Mouse (Mus musculus) forebrain, embryonic 15.5 days (tissue): ENCODE measurements around the gene Rab10. TPM values are rescaled to one million over a fixed set of nuclear protein-coding genes. Genes with fewer than 3 reads are reported as not detected.

Experiments
- ATAC-seq: fragments of 200-750 bp; cut with Nextera tagmentation; replicated peaks from 2 replicates; pipeline ENCODE4 v1.8.0; 2017; ENCODE audit warnings: mild to moderate bottlenecking, moderate TSS enrichment, moderate library complexity
- H3K27ac ChIP-seq: fragments of 300-500 bp; sonication (generic); replicated peaks from 2 replicates; pipeline ENCODE4 v1.5.1; 2015; ENCODE audit warnings: mild to moderate bottlenecking, inconsistent platforms
- H3K27me3 ChIP-seq: fragments of 300-500 bp; sonication (generic); 2 replicates; pipeline ENCODE4 v1.6.1; 2015; ENCODE audit warnings: inconsistent platforms
- H3K36me3 ChIP-seq: fragments of 300-500 bp; sonication (generic); 2 replicates; pipeline ENCODE4 v1.6.1; 2015; ENCODE audit warnings: mild to moderate bottlenecking, inconsistent platforms
- H3K4me1 ChIP-seq: fragments of 300-500 bp; sonication (generic); 2 replicates; pipeline ENCODE4 v1.6.1; 2015; ENCODE audit warnings: inconsistent platforms
- H3K4me2 ChIP-seq: fragments of 300-500 bp; sonication (generic); replicated peaks from 2 replicates; pipeline ENCODE4 v1.6.1; 2015; ENCODE audit warnings: mild to moderate bottlenecking, inconsistent platforms
- H3K4me3 ChIP-seq: fragments of 300-500 bp; sonication (generic); 2 replicates; pipeline ENCODE4 v1.5.1; 2015; ENCODE audit warnings: mild to moderate bottlenecking, inconsistent platforms
- H3K9ac ChIP-seq: fragments of 300-500 bp; sonication (generic); replicated peaks from 2 replicates; pipeline ENCODE4 v1.6.1; 2015; ENCODE audit warnings: mild to moderate bottlenecking, inconsistent platforms
- H3K9me3 ChIP-seq: fragments of 300-500 bp; sonication (generic); 2 replicates; pipeline ENCODE4 v1.6.1; 2016; ENCODE audit warnings: inconsistent platforms
- WGBS: fragments of 180-500 bp; shearing (Covaris S2); methylation state at CpG from one replicate; pipeline ENCODE4 v1.1.7; 2015; ENCODE audit warnings: mixed read lengths; 5-methylcytosine and 5-hydroxymethylcytosine counted together
- polyA plus RNA-seq: library from polyadenylated mRNA; unstranded; fragments of >200 nt; fragmentation: Nextera tagmentation; extraction: Ambion mirVana; gene quantifications from 2 replicates; pipeline ENCODE4 v1.2.1, GENCODE M21; 2015

Rab10 gene
- polyA plus RNA-seq: 142 and 149 TPM in 2 replicates

DNA sequence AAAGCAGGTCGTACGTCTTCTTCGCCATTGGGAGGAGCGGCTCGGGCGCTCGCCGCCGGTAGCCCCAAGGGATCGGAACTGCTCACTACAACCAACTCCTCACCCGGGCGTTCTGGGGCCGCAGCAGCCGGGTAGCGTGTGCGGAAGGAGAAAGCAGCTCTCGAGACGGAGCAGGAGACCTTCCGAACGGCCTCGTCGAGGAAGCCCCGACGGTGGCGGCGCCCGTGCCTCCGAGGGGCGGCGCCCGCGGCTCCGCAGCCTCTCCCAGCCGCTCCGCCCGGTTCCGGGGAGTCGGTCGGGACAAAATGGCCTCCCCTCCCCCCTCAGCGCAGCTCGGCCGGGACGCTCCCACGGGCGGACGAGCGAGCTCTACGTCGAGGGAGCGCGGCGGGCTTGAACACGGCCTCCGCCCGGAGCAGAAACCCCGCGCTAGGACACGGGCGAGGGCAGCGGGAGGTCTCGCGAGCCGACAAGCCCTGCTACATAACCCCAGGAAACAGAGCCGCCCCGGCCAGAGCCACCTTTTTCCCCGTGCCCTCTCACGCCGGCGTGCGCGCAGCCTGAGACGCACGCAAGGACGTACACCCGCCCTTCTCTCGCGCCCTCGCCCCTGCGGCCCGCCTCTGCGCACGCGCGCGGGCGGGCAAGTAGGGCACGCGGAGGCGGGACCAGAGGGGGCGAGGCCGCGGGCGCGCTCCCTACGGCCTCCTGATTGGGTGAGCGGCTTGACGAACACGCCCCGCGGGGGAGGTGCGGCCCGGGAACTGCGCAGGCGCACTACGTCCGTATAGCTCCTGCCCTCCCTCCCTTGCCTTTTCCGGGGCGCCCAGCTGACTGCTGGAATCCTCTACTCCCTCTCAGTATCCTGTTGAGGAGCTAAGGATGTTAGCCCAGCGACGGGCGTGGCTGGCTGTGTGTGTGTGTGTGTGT is at the start of gene Rab10:
TSS of gene Rab10 (minus strand) at position 579 of the 930 bp plus-strand sequence.
- Histone ChIP-seq H3K27ac (peak within 1 kb of the TSS; percentile 98), H3K27me3 (no peaks in the 10 kb centered on the region), H3K4me1 (peaks cover 32% of the 10 kb centered on the region), H3K9ac (peak within 1 kb of the TSS; percentile 78), H3K4me3 (peak within 1 kb of the TSS; percentile 73), H3K36me3 (no peaks in the 10 kb centered on the region), H3K9me3 (no peaks in the 10 kb centered on the region), H3K4me2 (peak within 1 kb of the TSS; percentile 75)
- ATAC-seq: peak; percentile 96
- under 1% methylated on average over 75 of the region's 111 CpGs for WGBS

DNA sequence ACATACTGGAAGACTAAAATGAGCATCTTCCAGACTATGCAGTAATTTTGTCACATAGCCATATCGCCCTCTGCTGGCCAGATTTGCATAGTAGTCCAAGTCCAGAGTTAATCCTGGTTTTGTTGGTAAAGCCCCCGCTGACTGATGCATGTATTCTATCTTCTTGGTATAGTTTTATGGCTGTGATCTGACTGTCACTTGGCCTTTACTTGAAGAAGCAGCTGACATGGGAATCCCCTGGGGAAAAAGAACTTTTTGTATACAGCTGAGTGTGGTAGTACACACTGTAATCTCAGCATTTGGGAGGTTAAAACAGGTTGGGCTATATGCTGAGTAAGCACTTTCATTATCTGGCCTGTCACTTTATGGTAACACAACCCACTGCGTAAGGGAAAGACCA is 49.5 kb upstream of the Rab10 start:
- Histone ChIP-seq H3K27ac (no peak overlapping the region), H3K4me2 (no peak overlapping the region), H3K27me3 (no peaks in the 10 kb centered on the region), H3K9me3 (no peaks in the 10 kb centered on the region), H3K9ac (no peak overlapping the region), H3K4me3 (no peak overlapping the region), H3K4me1 (no peaks in the 10 kb centered on the region), H3K36me3 (no peaks in the 10 kb centered on the region)
- 20% methylated on average over 3 of the region's 3 CpGs for WGBS
- ATAC-seq: 0 out of 2 replicates have a peak, but pooled peaks have one; percentile 27

DNA sequence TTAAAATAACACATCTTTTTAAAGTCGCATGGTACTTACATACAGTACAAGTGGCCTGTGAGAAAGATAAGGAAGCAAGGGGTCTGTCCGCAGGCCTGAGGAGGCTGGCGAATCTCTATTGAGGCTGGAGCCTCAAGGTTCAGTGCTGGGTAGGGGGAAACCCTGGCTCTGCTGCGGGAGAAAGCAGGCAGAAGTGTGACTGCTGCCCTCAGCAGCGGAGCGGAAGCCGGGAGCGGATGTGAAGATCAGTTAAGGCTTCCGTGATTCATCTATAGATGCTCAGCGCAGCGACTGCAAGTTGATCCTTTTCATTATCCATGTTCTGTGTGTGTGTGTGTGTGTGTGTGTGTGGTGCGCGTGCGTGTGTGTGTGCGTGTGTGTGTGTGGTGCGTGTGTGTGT is 47.1 kb upstream of the Rab10 start:
- no peaks in the 10 kb centered on the region for H3K9me3 ChIP-seq
- no peaks in the 10 kb centered on the region for H3K36me3 ChIP-seq
- H3K9ac ChIP-seq: no peak overlapping the region
- no peaks in the 10 kb centered on the region for H3K4me1 ChIP-seq
- H3K4me3 ChIP-seq: peak overlapping the region; percentile 4; the same call in 1 of the 2 replicates
- H3K4me2 ChIP-seq: no peak overlapping the region
- WGBS: 80% methylated on average over 16 of the region's 16 CpGs
- H3K27me3 ChIP-seq: no peaks in the 10 kb centered on the region
- no peak overlapping the region for H3K27ac ChIP-seq
- no peak for ATAC-seq

DNA sequence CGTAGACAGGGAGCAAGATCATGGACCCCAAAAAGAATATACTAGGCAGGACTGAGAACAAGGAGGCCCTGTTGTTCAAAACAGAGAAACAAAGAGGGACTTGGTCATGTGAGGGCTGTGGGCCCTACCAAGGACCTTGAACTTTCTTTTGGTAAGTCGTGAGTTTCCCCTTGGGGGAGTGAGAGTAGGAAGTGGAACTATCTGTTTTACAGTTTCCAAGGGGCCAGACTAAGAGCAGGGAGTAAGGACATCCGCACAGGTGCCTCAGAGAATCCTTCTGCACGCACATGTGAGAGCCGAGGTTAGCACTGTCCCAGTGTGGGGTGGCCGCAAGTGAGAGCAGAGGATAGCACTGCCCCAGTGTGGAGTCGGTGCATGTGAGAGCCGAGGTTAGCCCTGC is 45.3 kb upstream of the Rab10 start:
- ATAC-seq: no peak
- Histone ChIP-seq H3K4me2 (no peak overlapping the region), H3K9ac (no peak overlapping the region), H3K9me3 (no peaks in the 10 kb centered on the region), H3K27ac (no peak overlapping the region), H3K4me1 (no peaks in the 10 kb centered on the region), H3K4me3 (no peak overlapping the region), H3K27me3 (no peaks in the 10 kb centered on the region), H3K36me3 (no peaks in the 10 kb centered on the region)
- 88% methylated on average over 8 of the region's 8 CpGs for WGBS

DNA sequence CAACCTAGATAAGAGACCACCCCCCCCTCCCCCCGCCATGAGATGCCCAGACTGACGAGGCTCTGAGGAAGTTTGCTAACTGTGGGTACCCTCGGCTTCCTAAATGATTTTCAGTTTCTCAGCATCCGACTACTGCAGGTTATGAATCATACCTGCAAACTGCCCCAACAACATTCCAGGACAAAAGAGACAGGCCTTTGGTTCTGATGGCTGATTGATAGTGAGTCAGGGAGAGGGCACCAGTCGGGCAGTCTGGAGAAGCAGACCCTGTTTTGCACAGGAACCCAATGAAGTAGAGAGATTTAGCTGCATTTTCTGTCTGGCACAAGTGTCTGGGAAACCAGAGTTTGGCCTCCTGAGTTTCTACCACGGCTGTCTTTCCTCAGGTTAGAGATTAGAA is 42.4 kb upstream of the Rab10 start:
- Histone ChIP-seq H3K9ac (no peak overlapping the region), H3K36me3 (no peaks in the 10 kb centered on the region), H3K4me1 (no peaks in the 10 kb centered on the region), H3K27ac (no peak overlapping the region), H3K4me3 (no peak overlapping the region), H3K9me3 (no peaks in the 10 kb centered on the region), H3K27me3 (no peaks in the 10 kb centered on the region), H3K4me2 (no peak overlapping the region)
- ATAC-seq: no peak
- 81% methylated on average over 6 of the region's 6 CpGs for WGBS

DNA sequence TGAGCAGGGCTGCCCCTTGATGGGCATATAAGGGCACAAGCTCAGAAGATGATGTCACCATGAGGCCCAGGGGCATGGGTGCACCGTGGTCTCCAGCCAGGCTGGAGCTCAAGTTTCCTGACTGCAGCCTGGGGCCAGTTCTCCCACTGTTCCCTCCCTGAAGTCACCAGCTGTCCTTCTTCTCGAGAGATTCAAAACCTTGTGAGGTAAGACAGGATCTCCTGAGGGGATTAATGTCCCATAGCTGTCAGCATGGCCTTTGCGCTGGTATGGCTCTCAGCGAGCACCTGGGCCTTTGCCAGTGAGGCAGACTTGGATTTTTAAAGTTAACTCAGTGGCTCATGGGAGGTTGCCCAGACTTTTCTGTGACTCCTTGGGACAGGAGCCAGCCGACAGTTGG is 40.4 kb upstream of the Rab10 start:
- Histone ChIP-seq H3K36me3 (no peaks in the 10 kb centered on the region), H3K9ac (no peak overlapping the region), H3K9me3 (no peaks in the 10 kb centered on the region), H3K4me1 (no peaks in the 10 kb centered on the region), H3K4me3 (no peak overlapping the region), H3K27ac (no peak overlapping the region), H3K4me2 (no peak overlapping the region), H3K27me3 (no peaks in the 10 kb centered on the region)
- 74% methylated on average over 5 of the region's 5 CpGs for WGBS
- ATAC-seq: no peak

DNA sequence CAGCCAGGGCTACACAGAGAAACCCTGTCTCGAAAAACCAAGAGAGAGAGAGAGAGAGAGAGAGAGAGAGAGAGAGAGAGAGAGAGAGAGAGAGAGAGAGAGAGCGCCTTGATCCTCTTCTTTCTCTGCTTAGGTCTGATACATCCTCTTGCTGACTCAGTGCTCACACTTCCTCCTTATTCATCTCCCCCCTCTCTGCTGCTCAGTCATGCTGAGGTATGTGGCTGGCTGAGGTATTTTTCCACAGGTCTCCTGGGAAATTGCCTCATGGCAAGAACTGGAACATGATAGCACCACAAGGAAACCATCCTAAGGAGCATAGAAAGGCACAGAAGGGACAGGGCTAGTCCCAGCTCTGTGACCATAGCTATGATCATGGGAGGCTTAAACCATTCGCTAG is 39.6 kb upstream of the Rab10 start:
- Histone ChIP-seq H3K4me2 (no peak overlapping the region), H3K4me3 (no peak overlapping the region), H3K36me3 (no peaks in the 10 kb centered on the region), H3K4me1 (no peaks in the 10 kb centered on the region), H3K27ac (no peak overlapping the region), H3K9me3 (no peaks in the 10 kb centered on the region), H3K27me3 (no peaks in the 10 kb centered on the region), H3K9ac (no peak overlapping the region)
- no peak for ATAC-seq
- WGBS: 75% methylated on average over 2 of the region's 3 CpGs

DNA sequence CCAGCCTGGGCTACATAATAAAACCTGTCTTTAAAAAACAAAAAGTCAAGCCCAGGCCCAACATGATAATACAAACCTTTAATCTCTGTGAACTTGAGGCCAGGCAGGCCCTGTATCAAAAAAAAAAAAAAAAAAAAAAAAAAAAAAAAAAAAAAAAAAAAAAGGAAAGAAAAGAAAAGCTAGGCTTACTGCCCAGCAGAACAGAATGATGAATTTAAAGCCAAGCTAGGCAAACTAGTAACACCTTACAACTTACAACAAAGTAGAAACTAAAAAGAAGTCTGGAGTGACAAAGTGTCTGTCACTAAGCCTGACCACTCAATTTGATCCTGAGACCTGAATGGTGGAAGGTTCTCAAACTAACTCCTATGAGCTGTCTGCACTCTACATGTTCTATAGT is 37.9 kb upstream of the Rab10 start:
- no peak overlapping the region for H3K27ac ChIP-seq
- H3K4me3 ChIP-seq: no peak overlapping the region
- no peak overlapping the region for H3K4me2 ChIP-seq
- H3K9me3 ChIP-seq: no peaks in the 10 kb centered on the region
- H3K27me3 ChIP-seq: no peaks in the 10 kb centered on the region
- no peaks in the 10 kb centered on the region for H3K4me1 ChIP-seq
- ATAC-seq: no peak
- no peak overlapping the region for H3K9ac ChIP-seq
- H3K36me3 ChIP-seq: no peaks in the 10 kb centered on the region

DNA sequence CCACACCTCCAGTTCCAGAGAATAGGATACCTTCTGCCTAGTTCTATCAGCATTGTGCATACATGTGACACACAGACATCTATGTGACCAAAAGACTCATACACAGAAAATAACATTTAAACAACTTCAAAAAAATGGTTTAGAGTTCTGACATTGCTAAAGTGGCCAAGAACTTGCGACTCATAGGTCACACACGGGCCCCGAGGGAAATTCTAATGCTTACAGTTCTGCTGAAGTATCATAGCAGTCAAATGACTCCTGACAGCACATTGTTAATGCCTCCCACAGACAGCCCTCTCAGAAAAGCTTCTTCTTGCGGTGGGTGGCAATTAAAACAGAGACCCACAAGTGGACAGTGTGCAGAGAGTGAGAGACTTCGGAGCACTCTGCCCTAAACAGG is 35.3 kb upstream of the Rab10 start:
- no peak for ATAC-seq
- 88% methylated on average over 5 of the region's 5 CpGs for WGBS
- no peaks in the 10 kb centered on the region for H3K9me3 ChIP-seq
- H3K36me3 ChIP-seq: no peaks in the 10 kb centered on the region
- no peak overlapping the region for H3K27ac ChIP-seq
- no peak overlapping the region for H3K4me2 ChIP-seq
- H3K4me3 ChIP-seq: no peak overlapping the region
- H3K27me3 ChIP-seq: no peaks in the 10 kb centered on the region
- no peak overlapping the region for H3K9ac ChIP-seq
- H3K4me1 ChIP-seq: no peaks in the 10 kb centered on the region

DNA sequence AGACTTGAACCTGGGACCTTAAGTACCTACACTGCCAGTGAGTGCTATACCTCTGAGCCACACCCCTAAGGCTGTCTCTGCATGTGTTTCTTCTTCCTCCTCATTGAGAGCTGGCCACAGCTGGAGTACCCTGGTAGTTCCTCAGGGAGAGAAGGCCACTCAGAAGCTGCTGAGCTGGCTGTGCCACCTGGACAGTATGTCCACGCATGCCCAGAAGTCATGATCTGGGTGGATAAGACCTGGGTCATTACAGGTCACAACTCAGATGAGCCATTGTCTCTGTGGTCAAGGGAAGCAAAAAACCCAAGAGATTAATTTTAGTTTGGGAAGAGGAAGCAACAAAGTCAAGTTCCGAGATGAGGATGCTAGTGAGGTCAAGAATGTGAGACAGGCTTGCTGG is 34.4 kb upstream of the Rab10 start:
- ATAC-seq: no peak
- Histone ChIP-seq H3K27me3 (no peaks in the 10 kb centered on the region), H3K4me2 (no peak overlapping the region), H3K27ac (no peak overlapping the region), H3K36me3 (no peaks in the 10 kb centered on the region), H3K9me3 (no peaks in the 10 kb centered on the region), H3K4me3 (no peak overlapping the region), H3K9ac (no peak overlapping the region), H3K4me1 (no peaks in the 10 kb centered on the region)
- WGBS: 88% methylated on average over 2 of the region's 2 CpGs

DNA sequence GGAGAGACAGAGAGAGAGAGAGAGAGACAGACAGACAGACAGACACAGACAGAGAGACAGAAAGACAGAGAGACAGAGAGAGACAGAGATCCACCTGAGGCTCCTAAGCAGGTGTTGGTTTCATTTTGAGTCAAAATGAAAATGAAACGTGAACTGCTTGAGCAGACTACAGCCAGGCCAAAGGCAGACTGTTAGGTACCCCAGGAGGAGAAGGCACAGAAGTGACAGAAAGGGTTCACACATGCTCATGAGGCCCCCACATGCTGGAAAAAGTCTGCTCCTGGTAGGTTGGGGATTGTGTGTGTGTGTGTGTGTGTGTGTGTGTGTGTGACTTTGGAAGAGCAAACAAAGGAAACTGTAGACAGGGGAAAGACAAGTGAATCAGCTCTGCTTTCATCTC is 29.2 kb upstream of the Rab10 start:
- WGBS: 85% methylated on average over 1 of the region's 1 CpGs
- Histone ChIP-seq H3K27me3 (no peaks in the 10 kb centered on the region), H3K4me1 (no peaks in the 10 kb centered on the region), H3K27ac (no peak overlapping the region), H3K4me2 (no peak overlapping the region), H3K9ac (no peak overlapping the region), H3K36me3 (no peaks in the 10 kb centered on the region), H3K4me3 (no peak overlapping the region), H3K9me3 (no peaks in the 10 kb centered on the region)
- ATAC-seq: no peak

DNA sequence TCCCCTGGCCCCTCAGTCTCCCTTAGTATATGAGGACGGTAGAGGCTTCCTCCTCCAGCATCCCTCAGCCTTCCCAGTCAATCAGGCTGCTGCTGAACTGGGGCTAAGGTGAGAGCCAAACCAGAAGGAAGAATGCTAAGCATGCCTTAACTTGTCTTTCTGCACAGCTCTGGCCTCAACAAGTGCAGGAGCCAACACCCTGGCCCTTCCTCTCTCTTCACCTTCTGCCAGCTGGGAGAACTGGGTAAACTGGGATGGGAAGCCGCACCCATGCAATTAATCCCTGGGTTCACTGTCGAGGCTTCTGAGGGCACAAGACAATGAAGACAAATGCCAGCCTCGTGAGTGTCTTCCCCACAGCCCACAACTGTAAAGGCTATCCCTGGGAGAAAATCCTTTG is 19.9 kb upstream of the Rab10 start:
- Histone ChIP-seq H3K27ac (no peak overlapping the region), H3K4me3 (no peak overlapping the region), H3K9ac (no peak overlapping the region), H3K36me3 (no peaks in the 10 kb centered on the region), H3K4me1 (no peaks in the 10 kb centered on the region), H3K4me2 (no peak overlapping the region), H3K27me3 (no peaks in the 10 kb centered on the region), H3K9me3 (no peaks in the 10 kb centered on the region)
- WGBS: 81% methylated on average over 4 of the region's 4 CpGs
- no peak for ATAC-seq

DNA sequence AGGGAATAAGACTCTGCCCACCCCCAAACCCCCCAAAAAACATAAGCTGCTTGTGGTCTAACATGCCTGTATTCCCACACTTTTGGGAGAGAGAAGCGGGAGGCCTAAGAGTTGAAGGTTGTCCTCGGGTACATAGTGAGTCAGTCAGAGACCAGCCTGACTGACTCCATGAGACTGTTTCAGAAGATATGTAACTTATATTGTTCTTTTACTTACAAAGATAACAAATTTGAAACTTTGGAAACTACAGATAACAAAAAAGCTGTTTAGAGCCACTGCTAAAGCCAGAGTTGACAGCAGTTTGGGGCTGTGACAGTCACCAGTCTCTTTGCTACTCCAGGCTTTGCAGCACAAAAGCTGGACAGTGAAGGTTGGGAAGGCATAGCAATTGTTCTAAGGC is 15.5 kb upstream of the Rab10 start:
- H3K36me3 ChIP-seq: no peaks in the 10 kb centered on the region
- WGBS: 88% methylated on average over 2 of the region's 2 CpGs
- no peaks in the 10 kb centered on the region for H3K9me3 ChIP-seq
- no peak for ATAC-seq
- no peak overlapping the region for H3K27ac ChIP-seq
- H3K4me1 ChIP-seq: no peaks in the 10 kb centered on the region
- H3K4me2 ChIP-seq: no peak overlapping the region
- no peak overlapping the region for H3K4me3 ChIP-seq
- H3K9ac ChIP-seq: no peak overlapping the region
- no peaks in the 10 kb centered on the region for H3K27me3 ChIP-seq
